Mouse (Mus musculus) brown adipose tissue, adult 24 weeks (tissue): ENCODE data around the gene Rnf157. TPM values are rescaled to one million over a fixed set of nuclear protein-coding genes. Genes with fewer than 3 reads are reported as not detected.
A peak's percentile ranks its signal among the peaks of the same experiment; 100 is the strongest.
"Not testable (repeated sequence)": the region's sequence is repeated elsewhere in the genome, so short reads cannot be mapped to it uniquely, and the experiment has no call there.

ENCODE experiments used
- H3K27ac ChIP-seq: fragments of 200-500 bp; replicated peaks from 2 replicates; pipeline ENCODE4 v1.5.1; 2012; ENCODE audit warnings: low read depth, mild to moderate bottlenecking, low read length
- H3K4me1 ChIP-seq: fragments of 200-500 bp; 2 replicates; pipeline ENCODE4 v1.6.1; 2012; ENCODE audit warnings: low read length, mixed read lengths; ENCODE audit not compliant: control insufficient read depth, insufficient read depth, insufficient read length
- H3K4me3 ChIP-seq: fragments of 200-500 bp; 2 replicates; pipeline ENCODE4 v1.5.1; 2012; ENCODE audit warnings: low read depth, mild to moderate bottlenecking, low read length, moderate library complexity; ENCODE audit not compliant: insufficient read depth
- polyA plus RNA-seq: library from polyadenylated mRNA; stranded (reverse); fragments of >200 nt; gene quantifications from 2 replicates; pipeline ENCODE4 v1.2.4, GENCODE M21; 2012; ENCODE audit not compliant: missing spikeins, insufficient read depth, insufficient read length

The Rnf157 gene
- polyA plus RNA-seq, 1 experiment: 0.67 TPM

DNA sequence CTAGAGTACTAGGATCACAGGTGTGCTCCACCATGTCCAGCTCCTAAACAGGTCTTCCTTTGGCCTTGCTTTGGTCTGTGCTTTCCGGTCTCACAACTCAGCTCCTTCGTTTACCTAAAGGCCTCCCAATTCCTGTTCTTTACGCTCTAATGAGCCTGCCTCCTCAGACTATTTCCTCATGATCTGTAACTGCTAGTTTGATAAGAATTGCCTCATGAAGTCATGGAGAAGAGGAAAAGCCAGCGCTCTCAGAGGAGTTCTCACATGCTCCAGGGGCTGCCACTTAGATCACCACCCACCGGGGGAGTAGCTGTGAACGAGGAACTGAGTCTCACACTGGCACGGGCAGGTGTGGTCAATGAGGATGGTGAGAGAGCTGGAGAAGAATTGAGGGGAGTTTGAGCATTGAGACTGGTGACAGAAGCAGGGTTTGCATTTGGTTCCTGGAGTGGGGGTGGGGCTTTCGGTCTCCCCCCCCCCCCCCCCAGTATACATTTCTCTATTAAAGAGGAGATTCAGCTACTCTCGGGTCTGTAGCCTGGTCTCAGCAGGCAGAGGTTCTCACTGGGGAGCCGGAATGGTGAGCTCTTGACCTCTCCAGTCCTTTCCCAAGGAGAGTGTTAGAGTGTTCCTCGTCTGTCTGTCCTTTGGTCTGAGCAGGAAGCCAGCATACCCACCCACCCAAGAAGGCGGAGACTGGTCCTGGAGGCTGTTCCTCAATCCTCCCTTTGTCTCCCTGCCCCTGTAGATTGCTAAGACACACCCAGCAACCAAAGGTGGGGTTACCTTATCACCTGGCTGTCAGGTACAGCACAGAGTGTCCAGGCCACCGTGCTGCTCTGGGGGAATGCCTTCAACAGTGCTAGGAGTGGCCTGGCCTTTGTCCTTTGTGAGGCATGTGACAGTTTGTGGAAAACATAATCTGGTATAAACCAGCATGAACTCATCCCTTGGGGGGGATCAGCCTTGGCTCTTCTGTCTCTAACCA is 16.3 kb upstream of the Rnf157 start:
- Histone ChIP-seq H3K27ac (no peak overlapping the region), H3K4me3 (no peak overlapping the region), H3K4me1 (no peaks in the 10 kb centered on the region)

DNA sequence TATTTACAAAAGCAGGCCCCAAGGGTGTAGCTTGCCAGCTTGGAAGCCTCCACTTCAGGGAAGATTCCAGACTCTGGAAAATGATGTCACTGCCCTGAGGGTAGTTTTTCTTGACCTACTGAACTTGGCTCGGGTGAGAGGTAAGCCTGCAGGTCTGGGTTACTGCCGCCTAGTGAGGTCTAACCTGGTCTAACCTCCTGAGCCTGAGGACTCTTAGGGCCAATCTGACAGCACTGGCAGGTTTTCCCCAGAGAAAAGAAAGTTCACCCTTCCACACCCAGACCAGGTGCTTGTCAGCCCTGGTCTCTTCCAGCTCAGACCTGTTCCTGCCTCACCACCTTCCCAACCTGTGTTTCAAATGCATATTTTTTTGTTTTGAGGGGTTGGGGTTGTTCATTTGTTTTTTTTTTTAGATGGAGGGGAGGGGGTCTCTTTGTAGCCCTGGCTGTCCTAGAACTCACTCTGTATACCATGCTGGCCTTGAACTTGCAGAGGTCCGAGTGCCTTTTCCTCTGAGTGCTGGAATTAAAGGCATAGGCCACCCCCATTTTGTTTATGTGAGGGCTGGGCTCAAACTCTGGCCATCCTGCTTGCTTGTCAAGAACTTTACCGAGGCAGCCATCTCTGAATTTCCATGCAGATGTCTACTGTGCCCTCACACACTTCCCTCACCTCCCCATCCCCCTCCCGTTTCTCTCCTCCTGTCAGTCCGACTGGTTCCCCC is 14.2 kb upstream of the Rnf157 start:
- Histone ChIP-seq H3K4me1 (no peaks in the 10 kb centered on the region), H3K27ac (no peak overlapping the region), H3K4me3 (no peak overlapping the region)

DNA sequence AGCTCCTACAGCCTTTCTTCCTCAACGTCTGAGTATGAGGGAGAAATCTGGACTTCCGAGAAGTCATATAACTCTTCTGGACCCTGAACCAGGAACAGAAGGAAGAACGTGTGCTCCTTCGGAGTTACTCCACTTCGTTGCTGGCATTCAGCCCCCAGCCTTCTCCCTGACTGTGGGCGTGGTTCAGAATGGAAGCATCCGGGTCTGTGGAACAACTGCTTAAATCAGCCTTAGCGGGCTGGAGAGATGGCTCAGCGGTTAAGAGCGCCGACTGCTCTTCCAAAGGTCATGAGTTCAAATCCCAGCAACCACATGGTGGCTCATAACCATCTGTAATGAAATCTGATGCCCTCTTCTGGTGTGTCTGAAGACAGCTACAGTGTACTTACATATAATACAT is 13.5 kb upstream of the Rnf157 start:
- not testable (repeated sequence) for H3K4me1 ChIP-seq, H3K27ac ChIP-seq, H3K4me3 ChIP-seq

DNA sequence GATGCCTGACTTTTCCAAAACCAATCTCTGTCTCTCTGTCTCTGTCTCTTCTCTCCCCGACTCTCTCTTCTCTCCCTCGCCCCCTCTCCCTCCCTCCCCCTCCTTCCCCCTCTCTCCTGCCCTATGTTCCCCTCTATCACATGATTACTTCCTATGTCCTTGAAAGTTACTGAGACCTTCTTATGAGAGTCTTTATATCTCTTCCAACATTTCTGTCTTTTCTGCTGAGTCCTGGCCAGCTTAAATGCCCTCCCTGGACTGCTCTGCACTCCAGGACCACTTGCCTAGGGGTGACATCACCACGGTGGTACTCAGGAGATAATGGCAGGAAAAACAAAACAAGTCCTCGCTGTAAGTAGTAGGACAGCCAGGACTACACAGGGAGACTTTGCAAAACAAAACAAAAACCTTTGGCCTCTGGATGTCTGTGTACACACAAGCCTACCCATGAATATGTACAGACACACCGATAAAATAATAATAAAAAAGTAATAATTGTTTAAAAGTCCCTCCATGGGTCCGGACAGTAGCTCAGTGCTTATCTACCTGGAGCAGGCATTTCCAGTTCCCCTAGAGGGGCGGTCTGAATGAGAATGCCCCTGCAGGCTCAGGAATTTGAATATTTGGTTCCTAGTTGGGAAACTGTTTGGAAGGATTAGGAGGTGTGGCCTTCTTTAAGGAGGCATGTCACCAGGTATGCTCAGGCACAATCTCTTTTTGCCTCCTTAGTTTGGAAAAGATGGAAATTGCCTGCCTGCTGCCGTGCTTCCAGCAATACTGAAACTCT is 12.0 kb upstream of the Rnf157 start:
- H3K27ac ChIP-seq: peak overlapping the region; percentile 74
- H3K4me1 ChIP-seq: peaks cover 4% of the 10 kb centered on the region; the same call in 1 of the 2 replicates
- no peak overlapping the region for H3K4me3 ChIP-seq

DNA sequence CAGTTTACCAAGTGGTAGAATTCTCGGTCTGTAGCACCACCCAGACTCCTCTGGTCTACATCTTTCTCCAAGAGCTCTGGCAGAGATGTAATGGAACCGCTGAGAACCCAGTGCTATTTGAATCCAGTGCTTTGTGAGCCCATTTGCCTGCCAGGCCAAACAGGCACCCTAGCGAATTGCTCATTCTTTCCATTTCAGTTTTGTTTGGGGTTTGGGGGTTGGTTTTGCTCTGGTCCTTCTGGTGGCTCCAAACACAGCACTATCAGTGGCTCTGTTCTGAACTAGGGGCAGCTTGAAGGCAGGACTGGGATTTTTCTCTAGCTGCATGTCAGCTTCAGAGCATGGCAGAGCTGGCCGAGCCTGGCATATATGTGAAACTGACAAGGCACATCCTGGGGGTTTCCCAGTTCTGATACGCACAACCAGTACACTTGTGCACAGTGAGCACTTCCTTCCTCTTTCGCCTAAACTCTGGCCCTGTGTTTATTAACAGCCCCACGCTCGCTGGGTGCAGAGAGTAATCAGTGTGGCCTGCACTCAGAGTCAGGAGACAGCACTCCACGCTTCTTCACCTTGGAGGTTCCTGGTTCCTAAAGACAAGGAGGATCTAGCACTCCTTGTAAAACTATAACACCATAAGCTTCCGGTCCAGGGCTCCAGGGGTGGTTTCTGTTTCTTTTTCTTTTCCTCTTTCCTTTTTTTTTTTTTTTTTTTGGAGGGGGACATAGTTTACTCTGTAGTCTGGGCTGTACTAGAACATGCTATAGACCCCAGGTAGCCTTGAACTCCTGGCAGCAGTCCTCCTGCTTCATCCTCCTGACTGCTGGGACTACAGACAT is 11.2 kb upstream of the Rnf157 start:
- Histone ChIP-seq H3K4me1 (peaks cover 4% of the 10 kb centered on the region; the same call in 1 of the 2 replicates), H3K4me3 (no peak overlapping the region), H3K27ac (peak overlapping the region; percentile 74)

DNA sequence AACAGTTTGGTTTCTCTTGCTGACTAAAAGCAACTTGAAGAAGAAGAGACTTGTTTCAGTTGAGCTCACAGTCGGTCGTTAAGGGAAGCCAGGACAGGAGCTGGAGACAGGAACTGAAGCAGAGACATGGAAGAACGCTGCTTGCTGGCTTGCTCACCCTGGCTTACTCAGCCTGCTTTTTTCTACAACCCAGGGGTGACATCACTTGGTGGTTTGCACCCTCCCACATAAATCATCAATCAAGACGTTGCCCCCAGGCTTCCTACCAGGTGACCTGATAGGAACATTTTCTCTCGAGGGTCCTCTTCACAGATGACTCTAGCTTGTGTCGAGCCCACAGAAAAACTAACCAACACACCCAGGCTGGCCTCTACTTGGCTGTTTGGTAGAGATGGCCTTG is 10.4 kb upstream of the Rnf157 start:
- Histone ChIP-seq H3K4me1 (peaks cover 4% of the 10 kb centered on the region; the same call in 1 of the 2 replicates), H3K4me3 (no peak overlapping the region), H3K27ac (no peak overlapping the region)

DNA sequence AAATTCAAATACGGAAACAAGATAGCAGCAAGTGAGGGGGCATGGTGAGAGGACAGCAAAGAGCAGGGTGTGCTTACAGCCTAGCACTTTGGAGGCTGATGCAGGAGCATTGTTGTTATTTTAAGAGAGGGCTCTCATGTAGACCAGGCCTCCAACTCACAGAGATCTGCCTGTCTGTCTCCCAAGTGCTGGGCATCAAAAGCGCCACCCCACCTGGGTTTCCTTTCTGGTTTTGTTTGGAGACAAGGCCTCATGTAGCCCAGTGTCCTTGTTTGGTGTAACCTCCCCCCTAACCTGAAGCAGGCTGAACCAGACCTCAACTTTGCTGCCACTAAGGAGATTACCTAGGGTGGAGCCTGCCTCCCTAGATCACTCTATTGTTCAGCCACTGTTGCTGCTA is 9.7 kb upstream of the Rnf157 start:
- Histone ChIP-seq H3K4me3 (no peak overlapping the region), H3K4me1 (peaks cover 4% of the 10 kb centered on the region; the same call in 1 of the 2 replicates), H3K27ac (no peak overlapping the region)

DNA sequence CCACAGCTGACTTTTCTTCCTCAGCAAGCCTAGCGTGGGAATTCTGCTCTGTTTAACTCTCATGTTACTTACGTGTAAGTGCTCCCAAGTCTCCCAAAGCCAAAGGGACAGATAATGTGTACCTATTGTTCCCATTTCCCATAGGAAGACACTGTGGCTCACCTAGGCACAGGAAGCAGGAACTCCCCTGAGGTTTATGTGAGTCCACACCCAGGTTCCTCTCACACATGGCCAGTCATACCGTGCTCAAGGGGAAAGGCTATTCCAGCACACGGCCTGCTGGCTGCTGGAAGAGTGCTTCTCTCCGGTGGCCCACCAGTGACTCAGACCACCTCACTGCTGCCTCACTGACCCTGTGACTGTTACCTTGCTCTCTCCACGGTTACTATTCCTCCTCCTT is 8.3 kb upstream of the Rnf157 start:
- Histone ChIP-seq H3K27ac (no peak overlapping the region), H3K4me3 (no peak overlapping the region), H3K4me1 (peaks cover 4% of the 10 kb centered on the region; the same call in 1 of the 2 replicates)

DNA sequence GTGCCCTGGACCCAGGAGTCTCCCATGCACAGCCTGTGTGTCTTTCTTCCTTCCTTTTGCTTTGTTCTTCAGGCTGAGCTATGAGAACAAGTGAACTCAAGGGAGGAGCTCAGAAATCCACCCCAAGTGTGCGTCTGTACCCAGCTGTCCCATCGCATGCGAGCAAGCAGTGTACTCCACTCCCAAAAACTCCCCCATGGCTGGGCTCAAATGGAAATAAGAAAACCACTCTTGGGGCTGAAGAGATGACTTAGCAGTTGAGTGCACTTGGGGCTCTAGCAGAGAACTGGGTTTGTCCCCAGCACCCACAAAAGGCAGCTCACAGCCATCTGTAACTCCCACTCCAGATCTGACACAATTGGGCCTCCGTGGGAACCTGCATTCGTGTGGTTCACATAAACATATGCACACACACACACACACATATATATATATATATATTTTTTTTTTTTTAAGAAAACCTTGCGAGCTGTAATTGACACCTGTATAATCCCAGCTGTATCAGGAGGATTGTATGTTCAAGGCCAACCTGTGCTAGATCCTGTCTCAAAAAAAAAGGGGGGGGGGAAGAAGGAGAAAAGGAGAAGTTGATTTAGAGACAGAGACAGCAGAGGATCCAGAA is 6.1 kb upstream of the Rnf157 start:
- Histone ChIP-seq H3K4me3 (no peak overlapping the region), H3K4me1 (peaks cover 4% of the 10 kb centered on the region; the same call in 1 of the 2 replicates), H3K27ac (no peak overlapping the region)

DNA sequence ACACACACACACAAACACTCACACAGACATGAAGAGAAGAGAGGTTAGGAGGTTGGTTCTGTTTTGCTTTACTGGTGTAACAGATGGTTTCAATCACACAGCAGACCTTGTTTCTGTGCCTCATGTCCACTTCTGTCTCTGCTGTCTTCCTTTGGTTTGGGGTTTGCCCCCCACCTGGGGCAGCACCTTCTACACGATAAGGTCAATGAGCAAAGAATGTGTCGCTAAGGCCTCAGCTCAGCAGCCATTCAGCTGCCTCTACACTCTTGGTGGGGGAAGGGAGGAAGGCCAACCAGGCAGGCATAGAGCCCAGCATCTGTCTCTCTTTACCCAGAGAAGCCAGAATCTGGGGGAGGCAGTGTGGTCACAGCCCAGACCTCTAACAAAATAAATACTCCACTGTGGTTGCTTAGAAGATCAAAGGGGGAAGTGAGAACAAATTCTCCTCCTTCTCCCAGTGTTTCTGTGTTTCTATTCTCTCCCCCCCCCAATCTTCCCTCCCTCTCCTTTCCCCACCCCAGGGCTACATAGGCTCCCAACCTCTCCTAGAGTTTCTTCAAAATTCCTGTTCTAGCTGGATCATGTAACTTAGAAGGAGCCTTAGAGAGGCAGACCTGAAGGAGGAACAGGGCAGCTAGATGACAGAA is 5.5 kb upstream of the Rnf157 start:
- no peak overlapping the region for H3K4me3 ChIP-seq
- no peak overlapping the region for H3K27ac ChIP-seq
- peaks cover 7% of the 10 kb centered on the region; the same call in 1 of the 2 replicates for H3K4me1 ChIP-seq

DNA sequence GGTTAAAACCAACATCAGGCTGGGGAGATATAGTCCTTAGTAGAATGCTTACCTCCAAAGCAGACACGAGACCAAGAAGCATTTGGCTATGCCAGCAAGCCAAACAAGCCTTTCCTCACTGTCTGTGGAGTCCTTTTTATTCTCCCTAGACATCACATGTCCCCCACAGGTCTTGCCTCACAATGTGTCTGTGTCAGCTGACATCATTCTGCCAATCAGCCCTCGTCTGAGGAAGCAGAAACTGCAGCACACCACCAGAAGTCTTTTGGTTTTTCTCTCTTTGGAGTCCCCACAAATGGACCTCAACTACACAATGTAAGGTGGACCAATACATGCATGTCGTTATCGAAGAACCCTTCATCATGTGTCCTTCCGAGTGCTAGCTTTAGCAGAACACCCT is 4.2 kb upstream of the Rnf157 start:
- no peak overlapping the region for H3K4me3 ChIP-seq
- no peak overlapping the region for H3K27ac ChIP-seq
- H3K4me1 ChIP-seq: peaks cover 7% of the 10 kb centered on the region; the same call in 1 of the 2 replicates

DNA sequence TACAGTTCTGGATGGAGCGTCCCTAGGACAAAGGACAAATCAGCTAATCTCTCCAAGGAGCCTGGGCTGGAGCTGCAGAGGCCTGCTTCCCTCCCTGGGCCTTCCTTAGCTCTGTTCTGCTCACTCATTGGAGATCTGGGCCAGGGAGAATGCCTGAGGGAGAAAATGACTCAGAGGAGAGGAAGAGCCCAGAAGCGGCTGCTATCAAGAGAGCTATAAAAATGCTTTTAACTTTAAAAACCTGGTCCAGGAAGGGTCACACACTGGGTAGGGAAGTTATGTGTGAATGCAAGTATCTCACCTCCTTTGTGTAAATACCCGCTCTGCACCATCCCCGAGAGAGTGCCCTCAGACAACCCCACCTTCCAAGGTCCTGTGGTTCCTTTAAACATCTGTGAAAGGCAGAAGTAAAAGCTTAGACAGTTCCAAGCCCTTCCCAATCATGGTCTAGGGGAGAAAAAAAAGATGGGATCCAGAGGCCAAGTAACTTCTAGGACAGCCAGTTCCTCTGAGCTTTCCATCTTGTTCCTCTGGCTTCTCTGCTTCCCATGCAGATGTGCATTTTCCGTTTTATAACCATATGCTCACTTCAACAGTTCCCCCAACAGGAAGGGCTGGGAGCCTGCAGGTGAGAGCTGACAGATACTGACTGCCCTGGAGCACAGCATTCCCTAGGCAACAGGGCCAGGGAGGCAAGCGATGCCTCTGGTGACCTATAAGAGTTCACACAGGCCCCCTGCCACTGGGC is 3.5 kb upstream of the Rnf157 start:
- Histone ChIP-seq H3K4me3 (no peak overlapping the region), H3K27ac (0 out of 2 replicates have a peak overlapping the region, but pooled peaks have one; percentile 10), H3K4me1 (peaks cover 7% of the 10 kb centered on the region; the same call in 1 of the 2 replicates)

DNA sequence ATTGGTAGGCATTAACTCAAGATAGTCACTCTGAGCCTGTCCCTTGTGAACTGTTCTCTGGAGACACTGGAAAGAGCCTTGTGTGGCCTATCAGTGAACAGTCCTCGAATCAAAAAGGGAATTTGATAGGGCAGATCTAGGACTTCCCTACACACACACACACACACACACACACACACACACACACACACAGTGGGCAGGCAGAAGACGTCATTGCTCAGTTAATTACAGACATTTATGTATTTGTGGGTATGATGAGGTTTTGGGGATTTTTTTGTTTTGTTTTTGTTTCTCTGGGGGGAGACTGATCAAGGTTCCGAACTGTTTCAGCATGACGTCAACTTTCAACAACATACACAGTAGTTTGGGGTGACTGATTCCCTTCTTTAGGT is 795 bp upstream of the Rnf157 start:
- peak overlapping the region; percentile 73; the same call in 1 of the 2 replicates for H3K4me3 ChIP-seq
- H3K27ac ChIP-seq: no peak overlapping the region
- peaks cover 6% of the 10 kb centered on the region; the same call in 1 of the 2 replicates for H3K4me1 ChIP-seq
